Comparison of ENCODE assay signal across 8 mouse cellular contexts in the genomic region with DNA sequence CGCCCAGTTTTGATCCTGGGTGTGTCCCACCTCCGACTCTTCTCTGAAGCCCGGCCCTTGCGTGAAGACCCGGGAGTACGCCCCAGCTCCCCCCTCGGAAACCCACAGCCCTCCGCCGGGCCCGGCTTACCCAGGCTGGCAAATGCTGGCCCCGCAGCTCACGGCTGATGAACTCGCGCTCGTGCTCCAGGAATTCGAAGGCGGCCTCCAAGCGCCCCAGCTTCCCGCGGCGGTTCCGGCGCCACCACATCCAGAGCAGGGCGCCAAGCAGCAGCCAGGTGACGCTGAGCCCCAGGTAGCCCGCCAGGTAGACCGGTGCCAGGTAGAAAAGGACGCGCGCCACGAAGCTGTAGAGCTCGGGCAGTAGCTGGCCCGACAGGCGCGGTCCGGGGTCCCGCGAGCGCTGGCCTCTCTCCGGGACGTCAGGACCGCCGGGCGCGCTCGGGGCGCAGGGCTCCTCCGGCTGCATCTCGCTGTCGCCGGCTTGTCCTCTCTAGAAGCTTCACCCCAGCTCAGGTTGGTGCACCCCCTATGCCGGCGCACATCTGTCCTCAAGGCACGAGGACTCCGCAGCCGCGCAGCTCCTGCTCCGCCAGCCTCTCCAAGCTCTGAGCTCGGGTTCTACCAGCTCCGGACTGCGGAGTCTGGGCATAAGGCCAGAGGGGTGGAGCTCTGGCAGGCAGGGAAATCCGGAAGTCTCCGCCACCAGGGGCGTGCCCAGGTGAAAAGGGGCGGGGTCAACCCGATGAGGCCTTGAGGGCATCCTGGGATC. TPM values are rescaled to one million over a fixed set of nuclear protein-coding genes. Genes with fewer than 3 reads are reported as not detected.
DNase-seq lines count a peak whose midpoint lies in the region; ATAC-seq and TF ChIP-seq lines count a peak whose summit lies in the region.

TSS of gene Esyt3 (minus strand) at position 637 of the 772 bp plus-strand sequence.

- H3K4me2 ChIP-seq in hindbrain, embryonic 16.5 days (ENCODE audit: low read length) = peak within 1 kb of the TSS; percentile 98
- H3K4me2 ChIP-seq in limb, embryonic 15.5 days = peak within 1 kb of the TSS; percentile 99
- peak within 1 kb of the TSS; percentile 91 for H3K4me2 ChIP-seq in midbrain, embryonic 12.5 days (replicated peaks)

- under 1% methylated on average over 66 of the region's 66 CpGs for WGBS in hindbrain, embryonic 16.5 days
- under 1% methylated on average over 65 of the region's 66 CpGs for WGBS in limb, embryonic 15.5 days
- under 1% methylated on average over 65 of the region's 66 CpGs for WGBS in midbrain, embryonic 12.5 days

- H3K27ac ChIP-seq in embryonic fibroblast, embryonic 13.5 days (ENCODE audit: insufficient read depth, low read length) = no peak within 1 kb of the TSS
- no peak within 1 kb of the TSS for H3K27ac ChIP-seq in hindbrain, embryonic 16.5 days (ENCODE audit: low read depth, low read length)
- no peak within 1 kb of the TSS for H3K27ac ChIP-seq in limb, embryonic 15.5 days
- no peak within 1 kb of the TSS for H3K27ac ChIP-seq in midbrain, embryonic 12.5 days (replicated peaks)

- no peaks in the 10 kb centered on the region for H3K9me3 ChIP-seq in hindbrain, embryonic 16.5 days (ENCODE audit: control insufficient read depth, low read length)
- H3K9me3 ChIP-seq in limb, embryonic 15.5 days = no peaks in the 10 kb centered on the region
- no peaks in the 10 kb centered on the region for H3K9me3 ChIP-seq in midbrain, embryonic 12.5 days

- peak; percentile 79 for ATAC-seq in hindbrain, embryonic 16.5 days
- no peak for ATAC-seq in limb, embryonic 15.5 days (ENCODE audit: insufficient number of reproducible peaks, low FRiP score, low TSS enrichment, low read depth)
- ATAC-seq in midbrain, embryonic 12.5 days (ENCODE audit: low FRiP score, low read depth) = peak; percentile 41
- ATAC-seq in monocyte, adult 5-6 weeks (replicated peaks; ENCODE audit: insufficient number of reproducible peaks, low FRiP score, low TSS enrichment, poor library complexity, severe bottlenecking) = no peak

- H3K4me1 ChIP-seq in embryonic fibroblast, embryonic 13.5 days (ENCODE audit: control insufficient read depth, insufficient read depth, low read length) = 0 out of 2 replicates have a peak, but pooled peaks cover 2% of the 10 kb centered on the region
- H3K4me1 ChIP-seq in hindbrain, embryonic 16.5 days (ENCODE audit: control insufficient read depth, insufficient read depth, low read depth, low read length) = peaks cover 14% of the 10 kb centered on the region
- peaks cover 17% of the 10 kb centered on the region for H3K4me1 ChIP-seq in limb, embryonic 15.5 days
- H3K4me1 ChIP-seq in midbrain, embryonic 12.5 days = peaks cover 21% of the 10 kb centered on the region

- DNase-seq in ES-CJ7 (ENCODE audit: low read depth, low spot score) = peak; percentile 80
- DNase-seq in adrenal gland, adult 2 months = peak; percentile 54
- DNase-seq in urinary bladder, postnatal 14 days (ENCODE audit: low spot score) = peak; percentile 84

- H3K36me3 ChIP-seq in hindbrain, embryonic 16.5 days (ENCODE audit: control insufficient read depth, insufficient read depth, low read length) = no peaks in the 10 kb centered on the region
- no peaks in the 10 kb centered on the region for H3K36me3 ChIP-seq in limb, embryonic 15.5 days
- H3K36me3 ChIP-seq in midbrain, embryonic 12.5 days = no peaks in the 10 kb centered on the region

- TF ChIP-seq CTCF in embryonic fibroblast, embryonic 13.5 days (IDR thresholded peaks at IDR 0.05; ENCODE audit: borderline replicate concordance, insufficient read depth, low read length) = no peak

- peak within 1 kb of the TSS; percentile 22 for H3K4me3 ChIP-seq in embryonic fibroblast, embryonic 13.5 days (ENCODE audit: insufficient read depth, low read length)
- peak within 1 kb of the TSS; percentile 54 for H3K4me3 ChIP-seq in hindbrain, embryonic 16.5 days (ENCODE audit: low read length)
- peak within 1 kb of the TSS; percentile 47 for H3K4me3 ChIP-seq in limb, embryonic 15.5 days
- H3K4me3 ChIP-seq in midbrain, embryonic 12.5 days = peak within 1 kb of the TSS; percentile 46

- H3K9ac ChIP-seq in hindbrain, embryonic 16.5 days (ENCODE audit: low read depth, low read length) = peak within 1 kb of the TSS; percentile 67
- H3K9ac ChIP-seq in limb, embryonic 15.5 days = 0 out of 2 replicates have a peak within 1 kb of the TSS, but pooled peaks have one; percentile 23
- H3K9ac ChIP-seq in midbrain, embryonic 12.5 days (replicated peaks) = peak within 1 kb of the TSS; percentile 37; the same call in 1 of the 2 replicates

- TF ChIP-seq POLR2A in embryonic fibroblast, embryonic 13.5 days (IDR thresholded peaks at IDR 0.05; ENCODE audit: low read depth, low read length) = no peak

- peaks cover 29% of the 10 kb centered on the region for H3K27me3 ChIP-seq in hindbrain, embryonic 16.5 days (replicated peaks; ENCODE audit: control insufficient read depth, insufficient read depth, low read length)
- H3K27me3 ChIP-seq in limb, embryonic 15.5 days = peaks cover 54% of the 10 kb centered on the region
- H3K27me3 ChIP-seq in midbrain, embryonic 12.5 days = peaks cover 62% of the 10 kb centered on the region

RNA-seq across cellular contexts. Expression of gene Esyt3, which starts in this region (rescaled TPM):
- total RNA-seq in adrenal gland, adult 2 months (2021) = under 1 TPM; 0.29 to 0.90 TPM
- 0.30 and 0.50 TPM in 2 replicates for polyA plus RNA-seq in adrenal gland, adult 2 months (2012; rRNA removed)
- polyA plus RNA-seq in embryonic fibroblast, embryonic 13.5 days (2011; ENCODE audit: insufficient read length, low read depth, missing spikeins) = 0.11 TPM in 1 of 2 replicates, not detected in the other
- polyA plus RNA-seq in hindbrain, embryonic 16.5 days (2015; fragmentation: Nextera tagmentation; extraction: Ambion mirVana) = 0.76 and 0.93 TPM in 2 replicates
- 1.6 and 2.3 TPM in 2 replicates for polyA plus RNA-seq in limb, embryonic 15.5 days (2015; fragmentation: Nextera tagmentation; extraction: Ambion mirVana)
- polyA plus RNA-seq in midbrain, embryonic 12.5 days (2016; fragmentation: Nextera tagmentation; extraction: Ambion mirVana) = 0.27 and 0.31 TPM in 2 replicates
- total RNA-seq in monocyte, adult 5-6 weeks (2017) = not detected in 3 replicates

Comparison
In these comparisons a context has a peak if more than half of its experiments do, and no peak if none do; other contexts are left out.
1. Peak in DNase-seq in adrenal gland, adult 2 months; RNA of the gene not detected or under 1 TPM.
2. Peak in ATAC-seq, H3K4me3 ChIP-seq, H3K9ac ChIP-seq and H3K4me2 ChIP-seq in hindbrain, embryonic 16.5 days; RNA of the gene not detected or under 1 TPM.
3. Peak in ATAC-seq, H3K4me3 ChIP-seq, H3K9ac ChIP-seq and H3K4me2 ChIP-seq in midbrain, embryonic 12.5 days; RNA of the gene not detected or under 1 TPM.